Mouse (Mus musculus) forebrain, embryonic 14.5 days (tissue): ENCODE measurements around the gene Fzd4. TPM values are rescaled to one million over a fixed set of nuclear protein-coding genes. Genes with fewer than 3 reads are reported as not detected.

Experiments
- ATAC-seq: fragments of 200-750 bp; cut with Nextera tagmentation; 2 replicates; pipeline ENCODE4 v1.8.0; 2017; ENCODE audit warnings: mild to moderate bottlenecking, moderate library complexity
- DNase-seq: peaks from one replicate; pipeline ENCODE4 v3.0.0-alpha.2; 2015; ENCODE audit warnings: low spot score
- H3K27ac ChIP-seq: fragments of 300-500 bp; sonication (generic); 2 replicates; pipeline ENCODE4 v1.5.1; 2014; ENCODE audit warnings: low read depth, mild to moderate bottlenecking, control low read depth, low read length, moderate library complexity
- H3K27me3 ChIP-seq: fragments of 300-500 bp; sonication (generic); replicated peaks from 2 replicates; pipeline ENCODE4 v1.6.1; 2014; ENCODE audit warnings: low read length, control low read depth, mixed read lengths; ENCODE audit not compliant: control insufficient read depth, insufficient read depth
- H3K36me3 ChIP-seq: fragments of 300-500 bp; sonication (generic); 2 replicates; pipeline ENCODE4 v1.6.1; 2014; ENCODE audit warnings: low read length, control low read depth; ENCODE audit not compliant: control insufficient read depth, insufficient read depth
- H3K4me1 ChIP-seq: fragments of 300-500 bp; sonication (generic); 2 replicates; pipeline ENCODE4 v1.6.1; 2014; ENCODE audit warnings: antibody characterized with exemption, low read length, control low read depth; ENCODE audit not compliant: control insufficient read depth, insufficient read depth
- H3K4me2 ChIP-seq: fragments of 300-500 bp; sonication (generic); 2 replicates; pipeline ENCODE4 v1.6.1; 2014; ENCODE audit warnings: mild to moderate bottlenecking, control low read depth, low read length
- H3K4me3 ChIP-seq: fragments of 300-500 bp; sonication (generic); 2 replicates; pipeline ENCODE4 v1.5.1; 2014; ENCODE audit warnings: low read depth, low read length, control low read depth
- H3K9ac ChIP-seq: fragments of 300-500 bp; sonication (generic); 2 replicates; pipeline ENCODE4 v1.6.1; 2014; ENCODE audit warnings: mild to moderate bottlenecking, low read length, control low read depth, moderate library complexity
- H3K9me3 ChIP-seq: fragments of 300-500 bp; sonication (generic); replicated peaks from 2 replicates; pipeline ENCODE4 v1.6.1; 2016; ENCODE audit warnings: low read length, control low read depth, mixed read lengths; ENCODE audit not compliant: control insufficient read depth
- WGBS: fragments of 180-500 bp; shearing (Covaris S2); extraction: QIAGEN DNeasy Blood & Tissue Kit; methylation state at CpG from one replicate; pipeline ENCODE4 v1.1.7; 2014; 5-methylcytosine and 5-hydroxymethylcytosine counted together
- polyA plus RNA-seq: library from polyadenylated mRNA; unstranded; fragments of >200 nt; fragmentation: Nextera tagmentation; extraction: Ambion mirVana; gene quantifications from 2 replicates; pipeline ENCODE4 v1.2.1, GENCODE M21; 2014

The Fzd4 gene
- polyA plus RNA-seq, 1 experiment from 2014 or later: 1.6 TPM

GRCm38 (mm10) chr7:89395399-89395798 lies 8.8 kb upstream of the Fzd4 start:
- H3K4me3 ChIP-seq: no peak overlapping the region
- DNase-seq: no peak

GRCm38 (mm10) chr7:89396386-89396785 lies 7.8 kb upstream of the Fzd4 start:
- H3K9ac ChIP-seq: no peak overlapping the region
- 71% methylated on average over 8 of the region's 8 CpGs for WGBS
- no peaks in the 10 kb centered on the region for H3K9me3 ChIP-seq
- H3K27ac ChIP-seq: no peak overlapping the region
- H3K4me3 ChIP-seq: no peak overlapping the region
- H3K4me2 ChIP-seq: no peak overlapping the region
- DNase-seq (no peak), ATAC-seq (no peak)
- no peaks in the 10 kb centered on the region for H3K36me3 ChIP-seq
- H3K4me1 ChIP-seq: peaks cover 6% of the 10 kb centered on the region
- peaks cover 3% of the 10 kb centered on the region; the same call in 1 of the 2 replicates for H3K27me3 ChIP-seq

More at GRCm38 (mm10) chr7:89395399-89395798, 8.8 kb upstream of the Fzd4 start:
- no peak overlapping the region for H3K27ac ChIP-seq
- H3K4me1 ChIP-seq: no peaks in the 10 kb centered on the region
- H3K4me2 ChIP-seq: no peak overlapping the region
- no peaks in the 10 kb centered on the region for H3K9me3 ChIP-seq
- H3K9ac ChIP-seq: no peak overlapping the region
- 88% methylated on average over 1 of the region's 1 CpGs for WGBS
- no peaks in the 10 kb centered on the region for H3K36me3 ChIP-seq
- no peak for ATAC-seq
- peaks cover 3% of the 10 kb centered on the region; the same call in 1 of the 2 replicates for H3K27me3 ChIP-seq

GRCm38 (mm10) chr7:89397837-89398534 lies 6.2 kb upstream of the Fzd4 start:
- Histone ChIP-seq H3K4me3 (no peak overlapping the region), H3K27me3 (peaks cover 10% of the 10 kb centered on the region; the same call in 1 of the 2 replicates), H3K9me3 (no peaks in the 10 kb centered on the region), H3K27ac (no peak overlapping the region), H3K9ac (no peak overlapping the region), H3K36me3 (no peaks in the 10 kb centered on the region), H3K4me1 (peaks cover 13% of the 10 kb centered on the region), H3K4me2 (no peak overlapping the region)
- DNase-seq (no peak), ATAC-seq (no peak)
- 77% methylated on average over 3 of the region's 3 CpGs for WGBS

GRCm38 (mm10) chr7:89400721-89401120 lies 3.4 kb upstream of the Fzd4 start:
- Histone ChIP-seq H3K36me3 (no peaks in the 10 kb centered on the region), H3K27me3 (peaks cover 10% of the 10 kb centered on the region; the same call in 1 of the 2 replicates), H3K4me1 (peaks cover 15% of the 10 kb centered on the region), H3K4me3 (no peak overlapping the region), H3K9ac (no peak overlapping the region), H3K9me3 (no peaks in the 10 kb centered on the region), H3K27ac (no peak overlapping the region), H3K4me2 (no peak overlapping the region)
- DNase-seq: peak; percentile 60
- ATAC-seq: no peak
- 17% methylated on average over 2 of the region's 2 CpGs for WGBS

DNA sequence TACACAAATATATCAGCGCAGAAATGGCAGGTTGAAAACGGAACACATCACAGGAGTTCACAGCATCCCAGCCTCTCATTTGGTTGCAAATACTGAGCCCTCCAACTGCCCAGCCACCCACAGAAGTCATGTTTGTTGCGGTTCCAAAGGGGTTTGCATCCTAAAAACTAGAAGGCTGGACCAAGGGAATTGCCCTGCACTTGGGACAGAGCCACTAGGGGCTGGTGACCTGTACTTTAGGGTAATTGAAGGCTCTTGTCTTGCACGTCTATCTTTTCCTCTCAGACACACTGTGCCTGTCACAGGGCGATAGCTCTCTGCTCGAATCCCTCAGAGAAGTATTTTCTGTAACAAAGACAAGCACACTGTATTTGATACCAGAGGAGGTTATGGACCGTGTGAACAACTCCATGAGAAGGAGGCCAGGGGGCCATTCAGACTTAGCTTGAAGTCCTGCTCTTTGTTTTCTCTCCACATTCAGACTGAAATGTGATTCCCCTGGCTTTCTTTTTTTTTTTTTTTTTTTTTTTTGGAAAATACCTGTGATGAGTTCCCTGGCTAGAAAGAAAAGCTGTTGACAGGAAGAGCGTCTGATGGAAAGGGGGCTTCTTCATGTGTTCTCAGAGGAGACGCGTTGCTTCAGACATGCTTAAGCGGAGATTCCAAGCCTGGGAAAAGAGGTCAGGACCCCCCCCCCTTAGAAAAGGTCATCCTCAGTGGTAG lies 2.9 kb upstream of the Fzd4 start:
- WGBS: 29% methylated on average over 11 of the region's 11 CpGs

GRCm38 (mm10) chr7:89401936-89402335 lies 2.2 kb upstream of the Fzd4 start:
- 76% methylated on average over 3 of the region's 3 CpGs for WGBS
- no peak overlapping the region for H3K9ac ChIP-seq
- H3K4me2 ChIP-seq: no peak overlapping the region
- H3K4me3 ChIP-seq: no peak overlapping the region
- H3K4me1 ChIP-seq: peaks cover 15% of the 10 kb centered on the region
- H3K36me3 ChIP-seq: no peaks in the 10 kb centered on the region
- no peak overlapping the region for H3K27ac ChIP-seq
- H3K9me3 ChIP-seq: no peaks in the 10 kb centered on the region
- ATAC-seq: no peak
- no peak for DNase-seq
- H3K27me3 ChIP-seq: peaks cover 10% of the 10 kb centered on the region; the same call in 1 of the 2 replicates

More for the DNA sequence above, 2.9 kb upstream of the Fzd4 start:
- peaks cover 15% of the 10 kb centered on the region for H3K4me1 ChIP-seq
- ATAC-seq (no peak), DNase-seq (no peak)
- no peak overlapping the region for H3K9ac ChIP-seq
- no peak overlapping the region for H3K4me2 ChIP-seq
- H3K4me3 ChIP-seq: no peak overlapping the region
- no peak overlapping the region for H3K27ac ChIP-seq
- no peaks in the 10 kb centered on the region for H3K9me3 ChIP-seq
- no peaks in the 10 kb centered on the region for H3K36me3 ChIP-seq
- H3K27me3 ChIP-seq: peaks cover 10% of the 10 kb centered on the region; the same call in 1 of the 2 replicates

DNA sequence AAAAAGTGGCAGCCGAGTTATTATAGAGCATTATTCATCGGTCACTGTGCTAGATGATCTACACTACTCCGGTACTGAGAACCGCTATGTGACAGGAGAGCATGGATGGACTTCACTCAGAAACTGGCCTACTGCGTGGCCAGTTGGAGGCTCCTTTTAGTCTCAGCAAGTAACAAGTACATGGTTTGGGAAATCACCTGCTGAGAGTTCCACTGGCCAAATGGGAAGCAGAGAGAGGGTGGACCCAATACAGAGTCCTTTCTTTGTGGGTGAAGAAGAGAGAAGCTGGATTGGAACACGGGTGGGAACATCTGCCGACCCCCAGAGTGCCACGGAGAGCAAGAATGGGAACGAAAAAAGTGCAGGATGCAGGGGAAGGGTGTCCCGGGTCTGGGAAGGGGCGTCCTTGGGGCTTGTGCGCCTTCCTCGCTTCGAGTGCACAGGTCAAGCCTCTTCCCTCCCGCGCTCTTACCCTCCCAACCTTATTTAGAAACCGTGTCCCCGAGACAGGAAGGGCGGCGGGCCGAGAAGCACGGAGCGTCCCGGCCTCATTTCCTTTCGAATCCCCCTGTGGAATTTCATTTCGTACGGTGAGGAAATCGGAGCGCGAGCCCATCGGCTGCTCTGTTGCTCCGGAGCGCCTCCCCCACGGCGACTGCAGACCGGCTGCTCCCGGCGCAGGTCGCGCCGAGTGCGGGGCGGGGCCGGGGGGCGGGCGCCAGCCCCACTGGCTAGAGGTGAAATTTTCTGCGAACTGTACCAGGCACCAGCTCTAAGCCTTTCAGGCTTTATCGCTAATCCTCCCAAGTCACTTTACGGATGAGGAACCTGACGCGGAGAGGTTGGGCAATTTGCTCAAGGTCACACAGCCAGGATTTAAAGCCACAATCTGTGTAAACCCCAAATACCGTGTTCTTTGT lies 842 bp upstream of the Fzd4 start:
- Histone ChIP-seq H3K4me3 (peak overlapping the region; percentile 60), H3K27me3 (peaks cover 10% of the 10 kb centered on the region; the same call in 1 of the 2 replicates), H3K4me1 (peaks cover 15% of the 10 kb centered on the region), H3K27ac (peak overlapping the region; percentile 40; the same call in 1 of the 2 replicates), H3K9ac (peak overlapping the region; percentile 73), H3K36me3 (no peaks in the 10 kb centered on the region), H3K9me3 (no peaks in the 10 kb centered on the region), H3K4me2 (peak overlapping the region; percentile 100)
- WGBS: 5% methylated on average over 51 of the region's 52 CpGs
- peak; percentile 74 for ATAC-seq
- peak; percentile 66 for DNase-seq

- DNase-seq (no peak), ATAC-seq (no peak; the same call in 1 of the 2 replicates)
- Histone ChIP-seq H3K27ac (peak overlapping the region; percentile 33; the same call in 1 of the 2 replicates), H3K9ac (peak overlapping the region; percentile 73), H3K4me1 (peaks cover 15% of the 10 kb centered on the region), H3K27me3 (0 out of 2 replicates have a peak, but pooled peaks cover 10% of the 10 kb centered on the region), H3K36me3 (no peaks in the 10 kb centered on the region), H3K4me3 (peak overlapping the region; percentile 60), H3K4me2 (peak overlapping the region; percentile 100), H3K9me3 (no peaks in the 10 kb centered on the region)
- under 1% methylated on average over 35 of the region's 35 CpGs for WGBS
Measured at GRCm38 (mm10) chr7:89404734-89405440, 732 bp downstream of the Fzd4 start.
